Mouse (Mus musculus): ENCODE measurements around the gene Rad51d. TPM values are rescaled to one million over a fixed set of nuclear protein-coding genes. Genes with fewer than 3 reads are reported as not detected.
A peak's percentile ranks its signal among the peaks of the same experiment; 100 is the strongest.

Rad51d gene
- total and polyA plus RNA-seq, 2 experiments from 2014 or later, result 11.0 to 11.2 TPM

- H3K4me2 ChIP-seq (ENCODE audit: low read depth, low read length, poor library complexity, severe bottlenecking), result peak within 1 kb of the TSS; percentile 85
- peak; percentile 96 for ATAC-seq (ENCODE audit: low FRiP score)
- no peaks in the 10 kb centered on the region for H3K36me3 ChIP-seq (ENCODE audit: insufficient read depth, low read length)
- H3K27me3 ChIP-seq (ENCODE audit: insufficient read depth, low read length), result no peaks in the 10 kb centered on the region
- WGBS, result 2% methylated on average over 36 of the region's 43 CpGs
- peak; percentile 95 for DNase-seq (ENCODE audit: low spot score)
- H3K9ac ChIP-seq (replicated peaks; ENCODE audit: low read length, poor library complexity, severe bottlenecking), result peak within 1 kb of the TSS; percentile 67
- no peaks in the 10 kb centered on the region for H3K9me3 ChIP-seq (ENCODE audit: low read length)
- H3K27ac ChIP-seq (ENCODE audit: low read depth, low read length), result no peak within 1 kb of the TSS
- H3K4me3 ChIP-seq (ENCODE audit: low read depth, low read length), result peak within 1 kb of the TSS; percentile 73
- no peaks in the 10 kb centered on the region for H3K4me1 ChIP-seq (ENCODE audit: insufficient read depth, low read length)
- peak; percentile 84 for TF ChIP-seq CTCF (IDR thresholded peaks at IDR 0.05)
Measured at GRCm38 (mm10) chr11:82871031-82871446, 19.4 kb downstream of the Rad51d start, which contains the start of gene Rffl. TSS of gene Rffl (minus strand) at chr11:82871210.

DNA sequence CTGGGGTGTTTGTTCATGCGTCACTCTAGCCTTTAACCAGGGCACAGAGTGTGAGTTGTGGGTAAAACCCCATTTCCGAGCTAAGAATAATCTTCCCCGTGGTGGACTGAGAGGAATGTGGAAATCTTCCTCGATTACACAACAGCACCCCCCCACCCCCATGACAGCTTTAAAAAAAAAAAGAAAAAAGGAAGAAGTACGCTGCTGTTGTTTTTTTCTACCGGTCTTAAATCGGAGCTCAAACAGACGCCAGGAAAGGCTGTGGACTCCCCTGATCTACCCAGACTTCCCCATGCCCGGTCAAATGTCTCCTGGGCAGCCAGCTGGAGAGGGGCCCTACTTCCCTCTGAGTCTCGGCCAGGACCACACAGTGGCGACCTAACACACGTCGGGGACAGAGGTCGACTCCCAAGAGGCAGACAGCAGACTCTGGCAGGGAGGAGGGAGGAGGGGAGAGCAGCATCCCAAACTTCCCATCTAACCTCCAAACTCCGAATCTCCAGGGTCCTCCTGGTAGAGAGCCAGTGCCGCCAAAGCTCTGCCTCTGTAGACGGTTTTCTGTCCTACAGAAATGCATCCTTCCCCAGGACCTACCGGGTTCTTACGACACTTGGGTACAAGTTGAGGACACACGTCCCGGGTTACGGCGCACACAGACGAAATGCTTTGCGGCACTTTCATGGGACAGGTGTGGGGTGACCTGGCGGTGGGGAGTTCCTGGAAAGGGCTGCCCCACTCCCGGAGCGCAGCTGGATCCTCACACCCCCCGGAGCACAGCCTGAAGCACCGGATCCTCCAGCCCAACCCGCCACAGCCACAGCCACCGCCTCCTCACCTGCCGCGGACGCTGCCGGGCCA, 20.0 kb downstream of the Rad51d start:
- peak; percentile 41 for ATAC-seq (ENCODE audit: low FRiP score)
- no peak for TF ChIP-seq CTCF (IDR thresholded peaks at IDR 0.05)

GRCm38 (mm10) chr11:82869506-82870172, 20.8 kb downstream of the Rad51d start:
- Histone ChIP-seq H3K9ac (replicated peaks; ENCODE audit: low read length, poor library complexity, severe bottlenecking) (no peak overlapping the region), H3K9me3 (ENCODE audit: low read length) (no peaks in the 10 kb centered on the region), H3K4me2 (ENCODE audit: low read depth, low read length, poor library complexity, severe bottlenecking) (0 out of 2 replicates have a peak overlapping the region, but pooled peaks have one; percentile 85), H3K4me1 (ENCODE audit: insufficient read depth, low read length) (no peaks in the 10 kb centered on the region), H3K4me3 (ENCODE audit: low read depth, low read length) (no peak overlapping the region; the same call in 1 of the 2 replicates), H3K27me3 (ENCODE audit: insufficient read depth, low read length) (no peaks in the 10 kb centered on the region), H3K36me3 (ENCODE audit: insufficient read depth, low read length) (no peaks in the 10 kb centered on the region), H3K27ac (ENCODE audit: low read depth, low read length) (no peak overlapping the region)
- 78% methylated on average over 9 of the region's 9 CpGs for WGBS
- DNase-seq (ENCODE audit: low spot score), result no peak
- no peak for TF ChIP-seq CTCF (IDR thresholded peaks at IDR 0.05)
- no peak for ATAC-seq (ENCODE audit: low FRiP score)

More for the DNA sequence above, 20.0 kb downstream of the Rad51d start:
- 4% methylated on average over 36 of the region's 36 CpGs for WGBS
- Histone ChIP-seq H3K27me3 (ENCODE audit: insufficient read depth, low read length) (no peaks in the 10 kb centered on the region), H3K9me3 (ENCODE audit: low read length) (no peaks in the 10 kb centered on the region), H3K4me2 (ENCODE audit: low read depth, low read length, poor library complexity, severe bottlenecking) (peak overlapping the region; percentile 85), H3K4me1 (ENCODE audit: insufficient read depth, low read length) (no peaks in the 10 kb centered on the region), H3K36me3 (ENCODE audit: insufficient read depth, low read length) (no peaks in the 10 kb centered on the region), H3K4me3 (ENCODE audit: low read depth, low read length) (peak overlapping the region; percentile 73), H3K27ac (ENCODE audit: low read depth, low read length) (no peak overlapping the region), H3K9ac (replicated peaks; ENCODE audit: low read length, poor library complexity, severe bottlenecking) (peak overlapping the region; percentile 67)
- DNase-seq (ENCODE audit: low spot score), result no peak

GRCm38 (mm10) chr11:82867956-82868355, 22.5 kb downstream of the Rad51d start:
- DNase-seq (ENCODE audit: low spot score) (no peak), ATAC-seq (ENCODE audit: low FRiP score) (no peak)
- H3K4me3 ChIP-seq (ENCODE audit: low read depth, low read length), result no peak overlapping the region
- no peaks in the 10 kb centered on the region for H3K27me3 ChIP-seq (ENCODE audit: insufficient read depth, low read length)
- no peak overlapping the region for H3K4me2 ChIP-seq (ENCODE audit: low read depth, low read length, poor library complexity, severe bottlenecking)
- H3K4me1 ChIP-seq (ENCODE audit: insufficient read depth, low read length), result no peaks in the 10 kb centered on the region
- 67% methylated on average over 5 of the region's 5 CpGs for WGBS
- TF ChIP-seq CTCF (IDR thresholded peaks at IDR 0.05), result no peak
- H3K9me3 ChIP-seq (ENCODE audit: low read length), result no peaks in the 10 kb centered on the region
- no peak overlapping the region for H3K9ac ChIP-seq (replicated peaks; ENCODE audit: low read length, poor library complexity, severe bottlenecking)
- no peak overlapping the region for H3K27ac ChIP-seq (ENCODE audit: low read depth, low read length)
- no peaks in the 10 kb centered on the region for H3K36me3 ChIP-seq (ENCODE audit: insufficient read depth, low read length)

- no peak for ATAC-seq (ENCODE audit: low FRiP score)
- 28% methylated on average over 7 of the region's 7 CpGs for WGBS
- no peak for DNase-seq (ENCODE audit: low spot score)
- Histone ChIP-seq H3K27ac (ENCODE audit: low read depth, low read length) (no peak overlapping the region), H3K4me3 (ENCODE audit: low read depth, low read length) (no peak overlapping the region), H3K9ac (replicated peaks; ENCODE audit: low read length, poor library complexity, severe bottlenecking) (no peak overlapping the region), H3K4me2 (ENCODE audit: low read depth, low read length, poor library complexity, severe bottlenecking) (no peak overlapping the region), H3K36me3 (ENCODE audit: insufficient read depth, low read length) (no peaks in the 10 kb centered on the region), H3K4me1 (ENCODE audit: insufficient read depth, low read length) (no peaks in the 10 kb centered on the region), H3K27me3 (ENCODE audit: insufficient read depth, low read length) (no peaks in the 10 kb centered on the region), H3K9me3 (ENCODE audit: low read length) (no peaks in the 10 kb centered on the region)
- no peak for TF ChIP-seq CTCF (IDR thresholded peaks at IDR 0.05)
Measured at GRCm38 (mm10) chr11:82866850-82867564, 23.4 kb downstream of the Rad51d start.
